Mouse (Mus musculus) MEL (cell line): ENCODE measurements around the gene Mmrn1.

Experiments
- CHD2 ChIP-seq: IDR thresholded peaks from 2 replicates; pipeline ENCODE4 v1.6.1; 2011; ENCODE audit warnings: low read length, improper control_type of control experiment
- CTCF ChIP-seq, 3 experiments: IDR thresholded peaks in 2 of 3; conservative IDR thresholded peaks in 1 of 3; 2 replicates each; pipeline ENCODE4 v1.5.1; 2011 to 2012; ENCODE audit warnings: low read length in 3 of 3, low read depth in 2 of 3, mild to moderate bottlenecking in 2 of 3, improper control_type of control experiment in 1 of 3, inconsistent platforms in 1 of 3, mixed read lengths in 1 of 3, moderate library complexity in 1 of 3; ENCODE audit not compliant: control insufficient read depth in 1 of 3, insufficient read depth in 1 of 3, poor library complexity in 1 of 3, severe bottlenecking in 1 of 3
- EP300 ChIP-seq, 2 experiments: IDR thresholded peaks; 2 replicates each; pipeline ENCODE4 v1.6.1; 2011; ENCODE audit warnings: improper control_type of control experiment in 2 of 2, low read length in 2 of 2, low read depth in 1 of 2, mild to moderate bottlenecking in 1 of 2
- ETS1 ChIP-seq: IDR thresholded peaks from 2 replicates; pipeline ENCODE4 v1.6.1; 2012; ENCODE audit warnings: low read depth, mild to moderate bottlenecking, inconsistent platforms, low read length, improper control_type of control experiment, moderate library complexity
- GATA1 ChIP-seq: IDR thresholded peaks from 2 replicates; pipeline ENCODE4 v1.6.1; 2011; ENCODE audit warnings: low read depth, low read length, improper control_type of control experiment
- JUND ChIP-seq: IDR thresholded peaks from 2 replicates; pipeline ENCODE4 v1.6.1; 2011; ENCODE audit warnings: low read depth, mild to moderate bottlenecking, improper control_type of control experiment, low read length
- KAT2A ChIP-seq: conservative IDR thresholded peaks from 2 replicates; pipeline ENCODE4 v1.6.1; 2012; ENCODE audit warnings: low read depth, low read length, improper control_type of control experiment, inconsistent platforms
- MAFK ChIP-seq: IDR thresholded peaks from 2 replicates; pipeline ENCODE4 v1.6.1; 2011; ENCODE audit warnings: low read depth, mild to moderate bottlenecking, low read length, improper control_type of control experiment, borderline replicate concordance
- NELFE ChIP-seq: IDR thresholded peaks from 2 replicates; pipeline ENCODE4 v1.6.1; 2011; ENCODE audit warnings: low read depth, low read length, improper control_type of control experiment
- POLR2A ChIP-seq, 2 experiments: IDR thresholded peaks; 2 replicates each; pipeline ENCODE4 v1.6.1; 2011 to 2012; ENCODE audit warnings: low read length in 2 of 2, mild to moderate bottlenecking in 2 of 2, control low read depth in 1 of 2, improper control_type of control experiment in 1 of 2, low read depth in 1 of 2, moderate library complexity in 1 of 2; ENCODE audit not compliant: control insufficient read depth in 1 of 2, insufficient read depth in 1 of 2, poor library complexity in 1 of 2
- USF1 ChIP-seq: IDR thresholded peaks from 2 replicates; pipeline ENCODE4 v1.6.1; 2014; ENCODE audit warnings: low read depth, mild to moderate bottlenecking, inconsistent platforms, low read length, improper control_type of control experiment, moderate library complexity
- USF2 ChIP-seq, 2 experiments: IDR thresholded peaks; 2 replicates each; pipeline ENCODE4 v1.6.1; 2011 to 2012; ENCODE audit warnings: improper control_type of control experiment in 2 of 2, low read length in 2 of 2, borderline replicate concordance in 1 of 2, inconsistent platforms in 1 of 2, low read depth in 1 of 2, mild to moderate bottlenecking in 1 of 2; ENCODE audit not compliant: insufficient read depth in 1 of 2

DNA sequence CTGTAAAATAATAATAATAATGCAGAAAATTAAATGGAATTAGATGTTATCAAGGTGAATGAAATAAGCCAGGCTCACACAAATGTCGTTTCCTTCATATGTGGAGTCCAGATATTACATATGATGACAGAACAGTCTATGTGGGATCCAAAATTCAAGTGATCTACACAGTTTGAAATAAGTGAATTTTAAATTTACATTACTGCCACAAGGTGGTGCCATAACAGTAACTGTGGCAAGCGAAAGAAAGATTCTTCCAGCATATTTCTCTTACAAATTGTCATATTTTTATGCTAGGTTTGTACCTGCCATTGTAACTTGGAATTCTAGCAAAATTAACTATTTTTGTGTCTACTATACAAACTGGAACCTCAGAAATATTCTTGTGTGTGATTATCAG, 61.1 kb downstream of the Mmrn1 start:
- no peak for TF ChIP-seq USF2 (IDR thresholded peaks at IDR 0.05; ENCODE audit: borderline replicate concordance in 1 of 2, insufficient read depth in 1 of 2, low read depth in 1 of 2, low read length in 2 of 2)
- no peak for TF ChIP-seq POLR2A (IDR thresholded peaks at IDR 0.05; ENCODE audit: control insufficient read depth in 1 of 2, insufficient read depth in 1 of 2, low read depth in 1 of 2, low read length in 2 of 2, poor library complexity in 1 of 2)
- TF ChIP-seq GATA1: no peak
- TF ChIP-seq KAT2A: no peak
- TF ChIP-seq CTCF (IDR thresholded peaks at IDR 0.05 in 2 of 3, conservative IDR thresholded peaks at IDR 0.05 in 1 of 3; ENCODE audit: control insufficient read depth in 1 of 3, insufficient read depth in 1 of 3, low read depth in 2 of 3, low read length in 3 of 3, poor library complexity in 1 of 3, severe bottlenecking in 1 of 3): peak in 2 of 3 experiments; percentile 16 to 65; a peak in 2 of 6 replicates
- no peak for TF ChIP-seq NELFE
- TF ChIP-seq USF1: no peak
- no peak for TF ChIP-seq CHD2
- TF ChIP-seq EP300 (IDR thresholded peaks at IDR 0.05; ENCODE audit: low read depth in 1 of 2, low read length in 2 of 2): no peak
- no peak for TF ChIP-seq MAFK
- no peak for TF ChIP-seq JUND
- TF ChIP-seq ETS1: no peak
